Mouse (Mus musculus) naive thymus-derived CD4-positive, alpha-beta T cell, adult 2 months (primary cell): Measurements from ENCODE around the gene Rnase12.

Experiments used
- DNase-seq: peaks from one replicate; pipeline ENCODE4 v3.0.0-alpha.2; 2011; ENCODE audit warnings: low read depth

The Rnase12 gene

DNA sequence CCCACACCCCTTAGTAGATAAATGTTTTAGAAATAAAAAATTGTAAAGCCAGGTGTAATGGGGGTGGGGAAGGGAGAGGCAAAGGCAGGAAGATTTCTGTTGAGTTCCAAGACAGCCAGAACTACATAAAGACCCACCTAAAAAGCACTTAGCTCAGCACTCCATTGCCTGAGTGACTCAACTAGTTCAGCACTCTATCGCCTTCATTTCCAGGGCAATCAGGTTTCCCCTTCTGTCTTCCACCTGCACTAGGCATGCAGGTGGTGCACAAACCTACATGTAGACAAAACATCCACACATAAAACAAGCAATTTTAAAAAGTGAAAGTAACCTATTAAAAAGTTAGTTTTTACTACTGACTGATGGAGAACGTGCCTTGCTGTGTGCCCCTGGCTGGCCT is 27.6 kb upstream of the Rnase12 start:
- DNase-seq = peak; percentile 9

DNA sequence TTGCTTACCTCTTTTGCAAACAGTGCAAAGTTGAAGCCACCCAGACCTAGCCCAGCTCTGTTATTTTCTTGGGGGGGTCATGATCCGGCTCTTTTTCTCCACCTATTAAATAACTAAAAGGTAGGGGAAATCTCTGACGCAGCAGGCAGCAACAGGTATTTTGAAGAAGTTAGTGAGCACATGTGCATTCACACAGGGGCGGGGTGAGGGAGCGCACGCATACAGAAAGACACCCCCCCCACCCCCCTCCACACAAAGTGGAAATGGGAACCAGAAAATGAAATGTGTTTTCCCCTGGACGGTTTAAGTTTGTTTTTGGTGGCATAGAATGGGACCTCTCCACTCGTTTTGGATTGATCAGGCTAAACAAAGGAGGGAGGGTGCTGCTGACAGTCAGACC is 26.3 kb upstream of the Rnase12 start:
- peak; percentile 35 for DNase-seq

DNA sequence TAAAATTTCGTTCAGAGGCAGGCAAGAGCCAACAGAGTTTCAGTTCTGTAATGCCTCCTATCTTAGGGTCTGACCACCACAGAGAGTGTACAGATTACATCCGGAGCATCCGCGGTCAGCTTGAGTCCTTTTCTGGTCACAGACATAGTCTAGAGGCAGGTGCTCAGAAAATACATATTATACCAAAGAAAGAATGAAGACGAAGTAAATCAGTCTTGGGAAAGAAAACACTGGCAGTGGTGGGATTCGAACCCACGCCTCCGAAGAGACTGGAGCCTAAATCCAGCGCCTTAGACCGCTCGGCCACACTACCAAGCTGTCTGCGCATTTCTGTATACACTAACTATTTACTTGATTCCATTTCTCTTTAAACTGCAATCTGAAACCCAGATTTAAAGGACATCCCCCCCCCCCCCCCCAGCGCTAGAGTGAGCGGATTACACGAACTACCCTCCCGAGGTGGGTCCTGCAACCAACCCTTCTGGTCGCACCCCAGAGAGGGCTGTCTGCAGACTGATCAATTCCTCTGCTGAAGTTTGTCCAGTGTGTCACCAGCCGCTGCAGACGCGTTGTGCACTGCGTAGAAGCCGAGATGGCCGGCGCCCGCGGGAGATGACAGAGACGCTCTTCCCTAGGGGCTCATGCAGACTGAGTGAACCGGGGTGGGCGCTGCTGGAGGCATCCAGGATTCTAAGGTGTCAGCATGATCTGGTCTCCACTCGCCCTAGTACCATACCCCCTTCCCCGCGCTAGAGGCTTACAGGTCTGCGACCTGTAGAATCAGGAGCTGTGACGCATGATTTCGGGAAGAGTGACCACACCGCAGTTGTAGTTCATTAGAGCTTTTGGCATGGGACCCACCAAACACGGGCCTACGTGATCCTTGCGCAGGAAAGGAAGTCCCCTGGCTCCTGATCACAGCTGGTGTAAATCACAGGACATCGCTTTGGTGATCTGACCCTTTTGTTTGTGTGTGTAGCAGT is 25.4 kb upstream of the Rnase12 start:
- peak; percentile 79 for DNase-seq

DNA sequence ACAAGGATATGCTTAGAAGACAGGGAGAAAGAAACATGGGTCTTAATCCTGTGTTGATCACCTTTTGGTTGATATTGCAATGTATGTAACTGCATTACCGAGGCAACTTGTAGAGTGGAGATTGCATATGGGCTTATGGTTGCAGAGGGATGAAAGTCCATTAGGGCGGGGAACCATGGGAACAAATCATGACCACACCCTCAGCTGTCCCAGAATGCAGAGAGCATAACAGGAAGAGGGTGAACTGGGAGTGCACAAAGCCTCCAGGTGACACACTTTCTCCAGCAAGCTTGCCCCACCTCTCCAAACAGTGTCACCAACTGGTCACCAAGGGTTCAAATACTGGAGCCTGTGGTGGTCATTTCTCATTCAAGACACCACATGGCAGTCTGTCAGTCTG is 23.6 kb upstream of the Rnase12 start:
- DNase-seq = no peak

DNA sequence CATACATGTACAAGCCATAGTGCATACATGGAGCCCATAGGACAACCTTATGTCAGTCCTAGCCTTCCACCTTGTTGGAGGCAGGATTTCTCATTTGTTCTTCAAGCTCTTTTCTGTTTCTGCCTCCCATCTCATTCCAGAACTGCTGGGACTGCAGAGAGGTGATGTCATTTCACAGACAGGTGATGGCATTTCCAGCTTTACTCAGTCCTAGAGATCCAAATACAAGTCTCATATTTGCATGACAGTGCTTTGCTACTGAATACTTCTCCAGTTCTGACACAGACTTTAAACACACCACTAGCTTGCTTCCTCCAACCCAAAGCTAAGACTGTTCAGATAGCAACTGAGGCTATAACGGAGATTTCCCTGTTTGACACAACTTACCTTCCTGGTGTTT is 21.7 kb upstream of the Rnase12 start:
- no peak for DNase-seq

DNA sequence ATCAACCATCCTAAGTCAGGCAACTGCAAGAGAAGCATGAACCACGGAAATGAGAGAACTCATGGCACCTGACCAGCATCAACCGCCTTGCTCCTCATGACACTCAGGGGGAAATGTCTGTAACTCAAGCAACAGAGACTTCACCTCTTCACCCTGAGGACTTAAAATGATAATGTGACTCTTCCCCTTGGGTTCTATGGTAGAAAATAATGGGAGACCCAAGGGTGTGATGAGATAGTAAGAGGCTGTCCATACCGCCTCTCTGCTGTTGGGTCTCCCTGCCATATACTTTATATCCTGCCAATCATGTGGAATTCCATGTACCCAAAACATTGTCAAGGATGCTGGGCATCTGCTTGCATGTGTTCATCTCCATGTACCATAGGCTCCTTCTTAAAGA is 16.9 kb upstream of the Rnase12 start, which contains the start of gene Olfr750:
Gene Olfr750 (minus strand): TSS at position 101 of the 400 bp plus-strand sequence.
- no peak for DNase-seq

DNA sequence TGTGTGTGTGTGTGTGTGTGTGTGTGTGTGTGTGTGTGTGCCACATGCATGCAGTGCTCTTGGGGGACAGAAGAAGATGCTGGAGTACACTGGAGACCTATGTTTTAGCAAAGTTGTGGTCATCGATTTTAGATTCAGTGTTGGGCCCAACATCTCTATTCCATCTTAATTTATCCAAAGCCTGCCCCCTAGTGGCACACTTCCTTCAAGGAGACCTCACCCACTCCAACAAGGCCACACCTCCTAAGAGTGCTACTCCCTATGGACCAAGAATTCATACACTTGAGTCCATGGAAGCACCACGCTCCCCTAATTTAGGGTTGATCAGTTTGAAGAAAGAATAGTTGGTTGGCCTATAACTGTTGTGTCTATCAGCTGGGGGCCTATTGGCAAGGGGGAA is 12.2 kb upstream of the Rnase12 start:
- DNase-seq = peak; percentile 80

DNA sequence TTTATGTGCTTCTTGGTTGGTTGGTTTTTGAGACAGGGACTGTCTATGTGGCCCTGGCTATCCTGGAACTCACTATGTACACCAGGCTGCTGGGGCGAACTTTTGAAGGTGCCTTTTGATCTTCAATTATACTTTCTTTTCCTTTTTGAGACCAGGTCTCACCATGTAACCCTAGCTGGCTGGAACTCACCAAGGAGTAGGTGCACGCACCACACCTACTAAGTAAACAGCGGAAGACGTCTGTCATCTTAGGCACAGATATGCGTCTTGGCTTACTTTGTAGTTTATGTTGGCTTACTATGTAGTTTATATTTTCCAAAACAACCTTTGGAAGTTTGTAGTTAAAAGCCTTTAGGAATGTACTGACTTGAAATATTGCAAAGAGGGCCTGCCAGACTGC is 11.5 kb upstream of the Rnase12 start:
- DNase-seq = no peak

DNA sequence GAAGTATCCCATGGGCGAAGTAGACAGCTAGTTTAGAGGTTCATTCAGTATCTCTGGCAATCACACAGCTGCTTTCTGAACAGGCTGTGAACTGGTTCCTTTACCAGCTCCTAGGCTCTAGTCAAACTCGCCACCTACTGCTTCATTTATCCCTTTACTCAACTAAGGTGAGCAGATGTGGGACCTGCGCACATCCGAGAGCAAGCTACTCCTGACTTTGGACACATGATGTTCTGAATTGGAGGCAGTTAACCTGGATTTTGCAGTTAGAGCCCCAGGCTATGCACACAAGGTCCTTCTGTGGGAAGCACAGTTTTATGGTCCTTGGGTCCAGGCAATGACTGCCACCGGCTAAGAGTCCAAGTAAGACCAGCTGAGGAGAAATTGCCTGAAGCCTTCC is 3.3 kb upstream of the Rnase12 start:
- DNase-seq = peak; percentile 10

DNA sequence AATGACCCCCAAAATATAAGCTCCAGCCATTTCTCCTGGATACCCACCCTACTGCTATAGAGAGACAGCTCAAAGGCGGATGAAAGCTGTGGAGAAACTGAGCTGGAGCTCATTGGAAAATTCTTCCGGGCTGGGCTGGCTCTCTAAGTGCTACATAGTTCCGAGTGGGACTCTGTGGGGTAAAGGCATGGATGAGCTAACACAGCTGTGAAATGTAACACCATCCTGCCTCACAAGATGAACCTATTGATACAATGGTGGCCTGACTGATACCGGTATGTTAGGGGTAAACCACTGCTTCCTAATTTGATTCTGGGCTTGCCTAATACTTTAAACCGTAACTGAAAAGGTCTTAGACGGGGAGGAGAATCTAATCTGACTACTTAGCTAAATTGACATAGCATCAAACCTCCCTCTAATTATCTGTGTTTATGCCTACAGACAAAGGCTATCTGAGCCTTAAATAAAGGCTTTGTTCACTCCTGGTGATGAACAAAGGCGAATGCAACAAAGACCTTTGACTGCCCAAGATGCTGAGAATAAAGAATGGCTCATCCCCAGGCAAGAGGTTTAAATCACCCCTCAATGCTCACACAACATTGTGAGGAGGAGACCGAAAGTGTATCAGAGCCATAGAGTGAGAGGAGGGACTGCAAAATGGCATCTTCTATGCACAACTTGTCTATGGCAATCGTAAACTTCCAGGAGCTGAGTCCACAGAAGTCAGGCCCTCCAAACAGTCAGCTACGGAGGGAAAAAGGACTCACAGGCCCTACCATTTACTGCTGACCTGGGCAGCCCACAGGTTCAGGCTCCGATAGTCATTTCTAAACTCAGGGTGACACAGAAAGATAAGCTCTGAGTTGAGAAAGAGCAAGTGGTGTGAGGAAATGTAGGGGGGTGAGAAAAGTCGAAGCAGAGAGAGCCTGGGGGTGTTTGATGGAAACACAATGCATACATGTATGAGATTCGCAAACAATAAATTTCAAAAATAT is 2.9 kb downstream of the Rnase12 start:
- DNase-seq = no peak

DNA sequence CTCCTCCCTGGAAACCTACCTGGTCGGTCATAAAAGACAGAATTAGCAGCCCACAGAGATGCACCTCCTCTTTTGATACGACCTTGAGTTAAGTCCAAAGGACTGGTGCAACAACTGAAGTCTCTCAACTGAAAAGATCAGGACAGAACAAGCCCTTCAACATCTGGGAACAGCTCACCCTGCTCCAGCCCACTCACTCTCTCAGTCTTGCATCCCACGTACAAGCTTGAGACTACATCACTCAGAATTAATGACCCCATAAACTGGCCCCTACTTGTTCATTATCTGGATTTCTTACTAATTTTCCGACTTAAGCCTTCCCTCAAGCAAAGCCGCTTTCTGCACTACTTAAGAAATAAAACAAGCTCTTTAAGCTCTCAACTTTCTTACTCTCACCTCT is 4.3 kb downstream of the Rnase12 start:
- DNase-seq = no peak

DNA sequence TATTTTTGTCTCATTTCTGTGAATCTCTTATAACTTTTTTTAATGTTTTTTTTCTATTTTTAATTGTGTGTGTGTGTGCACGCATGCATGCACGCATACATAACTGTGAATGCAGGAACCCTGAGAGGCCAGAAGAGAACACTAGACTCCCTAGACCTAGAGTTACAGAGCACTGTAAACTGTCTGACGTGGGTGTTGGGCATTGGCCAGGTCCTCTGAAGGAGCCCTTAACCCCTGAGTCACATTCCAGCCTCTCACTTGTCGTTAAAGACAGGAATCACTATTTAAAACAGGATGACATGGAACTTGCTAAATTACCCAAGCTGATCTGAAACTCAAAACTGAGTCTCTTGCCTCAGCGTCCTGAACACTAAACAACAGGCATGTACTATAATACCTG is 5.5 kb downstream of the Rnase12 start:
- DNase-seq = no peak

DNA sequence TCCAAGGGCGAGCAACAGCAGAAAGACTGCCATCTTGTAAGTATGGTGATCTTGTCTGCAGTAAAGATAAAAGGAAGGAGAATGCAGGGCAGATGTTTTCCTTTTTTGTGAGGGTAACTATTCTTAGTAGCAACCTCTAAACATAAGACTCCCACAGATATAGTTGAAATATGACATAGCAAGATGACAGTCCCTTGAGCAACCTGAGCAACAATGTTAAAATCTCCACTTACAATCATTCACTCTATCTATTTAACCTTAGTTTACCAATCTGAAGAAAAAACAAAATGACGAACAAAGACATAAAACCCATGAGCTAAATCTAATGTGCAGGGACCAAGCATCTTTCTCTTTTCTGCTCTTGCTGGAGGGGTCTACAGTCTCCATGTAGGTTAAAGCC is 7.4 kb downstream of the Rnase12 start, which contains the start of gene Rnase11:
Gene Rnase11 (minus strand): TSS at position 101 of the 400 bp plus-strand sequence.
- DNase-seq = no peak

DNA sequence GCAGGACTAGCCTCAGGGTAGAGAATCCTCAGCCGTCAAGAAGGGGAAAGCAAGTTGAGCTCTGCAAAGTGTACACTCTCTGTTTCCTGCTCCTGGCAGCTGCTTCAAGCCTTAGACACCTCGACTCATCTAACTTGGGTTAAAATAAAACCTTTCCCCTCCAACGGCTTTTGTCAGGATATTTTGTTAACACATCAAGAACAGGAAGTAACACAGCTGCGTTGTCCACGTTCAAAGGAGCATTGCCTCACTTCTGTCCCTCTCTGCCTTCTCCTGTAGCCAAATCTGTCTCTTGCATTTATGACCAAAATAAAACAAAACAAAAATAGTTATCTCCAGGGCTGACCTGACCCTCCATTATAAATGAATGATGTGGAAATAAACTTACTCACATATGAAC is 9.6 kb downstream of the Rnase12 start:
- no peak for DNase-seq

DNA sequence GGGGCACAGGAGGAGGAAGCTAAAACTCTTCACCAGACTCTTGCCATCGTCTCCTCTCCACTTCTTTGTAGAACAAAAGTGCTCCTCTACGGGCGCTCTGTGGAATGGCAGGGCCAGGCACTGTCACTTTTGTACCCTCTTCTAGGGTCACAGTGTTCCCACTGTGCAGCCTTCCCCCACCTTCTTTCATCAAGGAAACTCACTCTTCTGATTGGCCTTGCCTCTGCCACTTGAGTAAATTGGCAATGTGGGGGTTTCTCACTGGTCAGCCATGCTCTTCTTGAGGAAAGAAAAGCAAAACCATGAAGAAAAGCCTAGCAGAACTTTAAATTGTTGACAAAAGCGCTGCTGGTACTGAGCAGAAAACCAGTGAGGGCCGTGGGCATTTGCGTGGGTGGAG is 15.7 kb downstream of the Rnase12 start, which contains the start of gene Rnase9:
Gene Rnase9 (minus strand): TSS at position 101 of the 400 bp plus-strand sequence.
- DNase-seq = no peak

DNA sequence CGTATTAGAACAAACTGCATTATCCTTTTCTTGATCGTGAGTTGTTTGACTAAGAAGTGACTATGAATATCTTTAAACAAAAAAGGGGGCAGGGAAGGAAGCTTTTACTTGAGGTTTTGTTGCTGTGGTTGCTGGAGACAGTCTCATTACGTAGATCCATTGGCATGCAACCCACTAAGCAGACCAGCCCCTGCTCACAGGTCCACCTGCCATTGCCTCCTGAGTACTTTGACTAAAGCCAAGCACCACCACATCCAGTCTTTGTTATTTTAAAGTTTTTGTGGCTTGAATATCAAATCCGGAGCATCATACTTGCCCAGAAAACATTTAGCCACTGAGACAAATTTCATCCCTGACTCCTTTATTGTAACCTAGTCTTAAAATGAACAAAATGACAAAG is 21.2 kb downstream of the Rnase12 start:
- no peak for DNase-seq

DNA sequence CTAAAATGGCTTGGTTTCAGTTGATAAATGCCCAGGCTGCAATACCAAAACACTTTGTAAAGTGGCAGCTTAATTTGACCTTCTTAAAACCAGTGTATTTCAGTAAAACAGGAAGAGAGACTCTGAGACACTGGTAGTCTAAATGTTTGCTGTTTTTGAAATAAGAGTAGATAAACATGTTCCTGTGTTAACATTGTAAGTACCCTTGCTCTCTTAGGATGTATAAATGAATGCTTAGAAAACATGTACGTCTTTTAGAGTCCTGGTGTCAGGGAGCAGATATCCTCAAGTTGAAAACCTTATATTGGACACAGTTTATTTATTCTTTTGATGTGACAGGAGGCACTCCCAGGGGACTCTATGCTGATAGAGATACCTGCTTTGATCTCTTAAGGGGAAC is 22.3 kb downstream of the Rnase12 start:
- DNase-seq = no peak

DNA sequence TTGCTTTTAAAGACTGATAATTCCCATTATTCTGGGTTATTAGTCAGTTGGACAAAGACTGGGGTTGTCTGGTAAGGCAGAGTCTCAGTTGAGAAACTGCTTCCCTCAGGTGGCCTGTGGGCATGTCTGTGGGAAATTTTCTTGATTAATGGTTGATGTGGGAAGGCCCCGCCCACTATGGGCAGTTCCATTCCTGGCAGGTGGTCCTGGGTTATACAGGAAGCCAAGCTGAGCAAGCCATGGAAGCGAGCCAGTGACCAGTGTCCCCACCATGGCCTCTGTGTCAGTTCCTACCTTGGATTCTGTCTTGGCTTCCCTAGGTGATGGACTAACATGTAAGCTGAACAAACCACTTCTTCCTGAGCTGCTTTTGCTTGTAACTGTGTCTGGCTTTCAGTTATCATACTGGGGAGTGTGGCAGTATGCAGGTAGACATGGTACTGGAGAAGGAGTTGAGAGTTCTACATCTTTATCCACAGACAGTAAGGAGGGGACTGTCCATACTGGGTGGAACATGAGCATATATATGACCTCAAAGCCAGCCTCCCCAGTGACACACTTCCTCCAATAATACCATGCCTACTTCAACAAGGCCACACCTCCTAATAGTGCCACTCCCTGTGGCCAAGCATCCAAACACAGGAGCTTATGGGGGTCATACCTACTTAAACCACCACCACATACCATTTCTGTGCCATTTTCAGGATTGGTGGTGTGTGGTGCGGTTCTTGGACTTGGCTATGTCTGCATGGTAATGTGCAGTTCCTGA is 29.9 kb downstream of the Rnase12 start:
- no peak for DNase-seq

DNA sequence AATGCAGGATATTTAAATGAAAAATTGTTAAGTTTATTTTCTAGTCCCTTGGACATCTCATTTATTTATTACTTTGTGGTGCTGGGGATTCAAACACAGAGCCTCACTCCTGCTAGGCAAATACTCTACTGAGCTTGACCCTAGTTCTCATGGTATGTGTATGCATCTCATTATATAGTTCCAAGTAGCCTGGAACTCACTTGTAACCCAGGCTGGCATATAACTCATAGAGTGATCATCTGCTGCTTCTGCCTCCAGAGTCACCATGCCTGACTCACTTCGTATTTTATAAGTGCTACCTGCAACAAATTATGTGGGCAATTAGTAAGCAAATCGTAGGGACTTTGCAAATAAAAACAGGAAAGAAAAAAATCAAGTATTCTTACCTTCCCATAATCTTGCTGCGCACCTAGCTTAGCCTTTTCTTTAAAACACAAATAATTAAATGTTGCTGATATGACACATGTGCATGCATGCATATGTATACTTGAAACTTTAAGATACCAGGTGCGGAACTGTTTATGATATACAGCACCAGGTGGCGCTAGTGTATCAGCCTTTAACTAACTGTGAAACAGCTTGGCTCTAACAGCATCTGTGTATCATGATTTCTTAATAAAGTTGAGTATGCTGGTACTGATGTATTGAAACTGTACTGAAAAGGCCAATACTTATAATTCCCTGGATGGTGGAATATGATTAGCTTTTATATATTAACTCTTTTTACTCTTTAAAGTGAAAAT is 30.9 kb downstream of the Rnase12 start:
- DNase-seq = peak; percentile 92

DNA sequence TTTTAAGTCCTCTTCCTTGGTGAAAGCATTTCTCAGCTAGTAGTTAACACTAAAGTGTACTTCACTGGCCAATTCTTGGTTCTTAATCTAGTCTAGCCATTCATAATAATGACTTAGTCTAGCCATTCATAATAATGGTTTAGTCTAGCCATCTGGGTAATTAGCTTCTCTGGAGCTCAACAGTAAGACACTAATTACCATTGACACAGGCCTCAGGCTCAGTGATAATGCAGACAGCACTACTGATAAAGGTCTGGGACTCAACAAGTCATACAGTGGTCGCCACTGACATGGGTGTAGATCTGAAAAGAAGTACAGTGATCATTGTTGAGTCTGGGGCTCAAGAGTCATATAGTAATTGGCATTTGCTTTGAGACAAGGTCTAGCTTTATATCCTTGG is 32.6 kb downstream of the Rnase12 start:
- DNase-seq = no peak

DNA sequence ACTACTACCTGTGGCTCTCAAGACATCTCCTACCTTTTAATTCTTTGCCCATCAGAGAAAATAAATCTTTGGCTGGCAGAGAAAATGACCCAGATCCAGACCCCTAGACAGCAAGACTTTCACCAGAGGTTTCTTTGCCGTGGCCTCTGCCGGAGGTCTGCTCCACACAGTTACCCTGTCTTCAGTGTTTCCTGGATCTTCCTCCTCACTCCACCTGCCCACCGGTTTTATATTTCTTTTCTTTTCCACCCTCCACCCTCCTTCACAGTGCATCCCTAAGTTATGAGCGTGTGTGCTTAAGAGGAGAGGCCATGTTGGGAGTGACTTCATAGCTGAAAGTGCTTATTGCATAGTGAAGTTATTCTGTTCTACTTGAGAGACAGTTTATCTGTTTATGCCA is 34.0 kb downstream of the Rnase12 start:
- DNase-seq = no peak
